Mouse (Mus musculus): ENCODE data around the gene Aup1.
A peak's percentile ranks its signal among the peaks of the same experiment; 100 is the strongest.

- peak; percentile 51 for TF ChIP-seq CTCF (IDR thresholded peaks at IDR 0.05; ENCODE audit: low read depth)
- no peak for TF ChIP-seq EP300 (IDR thresholded peaks at IDR 0.05; ENCODE audit: low read depth)
These were observed 20.7 kb downstream of the Aup1 start for GRCm38 (mm10) chr6:83074979-83075378.
